Mouse (Mus musculus): ENCODE results near the gene Mfsd14a.

The Mfsd14a gene

GRCm38 (mm10) chr3:116601005-116601404, 61.5 kb downstream of the Mfsd14a start:
- no peak for DNase-seq (ENCODE audit: low spot score)

GRCm38 (mm10) chr3:116599705-116600104, 62.8 kb downstream of the Mfsd14a start:
- no peak for DNase-seq (ENCODE audit: low spot score)

DNA sequence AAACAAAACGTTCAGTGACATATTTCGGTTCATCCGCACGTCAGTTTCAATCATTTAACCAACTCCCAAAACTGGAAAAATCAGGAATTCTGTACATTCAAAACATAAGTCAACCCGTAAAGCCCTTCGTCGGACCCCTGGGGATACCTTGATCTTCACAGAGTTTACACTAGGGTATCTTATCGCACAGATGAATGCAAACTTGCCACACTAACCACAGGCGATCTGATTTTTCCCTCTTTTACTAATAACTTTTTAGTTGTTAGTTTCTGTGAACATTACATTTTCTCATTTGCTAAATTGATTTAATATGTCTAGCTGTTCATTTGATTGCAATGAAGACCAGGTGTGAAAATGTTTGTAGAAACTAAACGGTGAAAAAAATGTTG, 66.9 kb downstream of the Mfsd14a start:
- no peak for DNase-seq (ENCODE audit: low spot score)

DNA sequence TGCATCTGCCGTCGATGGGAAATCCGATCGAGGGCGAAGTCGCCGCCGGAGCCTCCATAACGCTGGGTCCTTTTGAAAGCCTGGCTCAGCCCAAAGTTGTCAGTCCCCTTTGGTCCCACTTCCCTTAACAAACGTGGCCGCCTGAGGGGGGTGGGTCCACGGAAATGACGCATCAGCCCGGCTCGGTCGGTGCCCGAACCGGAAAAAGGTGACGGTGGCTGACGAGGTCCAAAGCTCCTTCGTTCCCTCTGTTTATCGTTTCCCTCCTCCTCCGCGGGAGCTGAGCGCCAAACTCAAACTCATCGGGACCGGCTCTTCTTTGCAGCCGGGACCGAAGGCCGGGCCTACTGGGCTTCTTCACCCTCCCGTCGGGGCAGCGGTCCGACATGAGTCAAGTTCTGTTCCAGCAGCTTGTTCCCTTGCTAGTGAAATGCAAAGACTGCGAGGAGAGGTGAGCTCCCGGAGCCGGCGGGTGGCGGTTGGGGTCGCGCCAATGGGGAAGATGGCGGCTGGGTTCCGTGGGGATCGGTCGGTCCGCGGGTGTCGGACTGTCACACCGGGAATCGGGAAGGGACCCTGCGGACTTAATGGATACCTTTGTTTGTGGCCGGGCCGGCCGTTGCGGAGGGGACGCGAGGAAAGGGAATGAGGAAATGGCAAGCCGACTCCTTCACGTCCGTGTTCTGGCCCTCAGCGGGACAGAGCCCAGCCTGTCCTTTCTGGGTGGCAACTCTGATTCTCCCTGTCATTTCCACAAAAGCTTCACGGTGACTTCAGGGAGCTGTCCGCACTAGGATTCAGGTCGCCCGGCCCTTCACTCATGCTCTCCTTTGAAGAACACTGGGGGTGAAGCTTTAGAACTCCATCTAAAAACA, 67.5 kb downstream of the Mfsd14a start, which contains the start of gene Sass6:
Gene Sass6 (plus strand): TSS at position 255 of the 875 bp plus-strand sequence.
- peak; percentile 98 for DNase-seq (ENCODE audit: low spot score)

GRCm38 (mm10) chr3:116594076-116594727, 68.3 kb downstream of the Mfsd14a start:
- DNase-seq (ENCODE audit: low spot score): no peak

DNA sequence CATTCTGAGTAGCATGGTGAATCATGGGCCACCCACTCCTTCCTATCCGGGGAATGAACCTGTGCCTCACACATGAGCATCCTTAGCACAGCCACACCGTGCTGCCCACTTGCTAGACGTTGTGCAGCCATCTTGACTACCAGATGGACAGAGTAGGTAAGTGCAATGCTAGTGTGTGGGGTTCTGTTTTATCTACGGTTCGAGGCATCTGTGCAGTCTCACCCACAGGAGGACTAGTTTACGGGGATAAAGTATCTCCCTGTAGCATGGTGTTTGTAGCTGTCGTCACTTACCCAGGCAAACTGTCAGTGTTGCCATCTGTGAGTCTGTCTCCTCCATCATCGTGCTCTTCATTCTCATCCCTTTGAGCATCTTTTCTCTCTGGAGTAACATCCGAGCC, 80.3 kb downstream of the Mfsd14a start:
- DNase-seq (ENCODE audit: low spot score): no peak
